Mouse (Mus musculus): ENCODE measurements around the gene 1700123O20Rik. TPM values are rescaled to one million over a fixed set of nuclear protein-coding genes. Genes with fewer than 3 reads are reported as not detected.

Gene 1700123O20Rik
- polyA plus RNA-seq, 2 experiments from 2014 or later = 91.8 to 93.8 TPM

GRCm38 (mm10) chr14:54678657-54679304 lies 7.2 kb upstream of the 1700123O20Rik start:
- no peak for ATAC-seq

- ATAC-seq = no peak
These were observed 3.6 kb upstream of the 1700123O20Rik start for GRCm38 (mm10) chr14:54682396-54682795.

GRCm38 (mm10) chr14:54685471-54685870 lies 545 bp upstream of the 1700123O20Rik start:
- ATAC-seq = no peak

GRCm38 (mm10) chr14:54686522-54687143 lies 617 bp downstream of the 1700123O20Rik start, which contains the start of gene Acin1:
Gene Acin1, minus strand, starts transcription at chr14:54686931.
- peak; percentile 94 for ATAC-seq

GRCm38 (mm10) chr14:54687251-54687650 lies 1.2 kb downstream of the 1700123O20Rik start:
- ATAC-seq = no peak

- no peak for ATAC-seq
These were observed 9.0 kb downstream of the 1700123O20Rik start for GRCm38 (mm10) chr14:54695042-54695441.

GRCm38 (mm10) chr14:54696752-54697151 lies 10.7 kb downstream of the 1700123O20Rik start:
- ATAC-seq = no peak

GRCm38 (mm10) chr14:54698733-54699132 lies 12.7 kb downstream of the 1700123O20Rik start, which contains the start of gene Gm29776:
Gene Gm29776, minus strand, starts transcription at chr14:54698833.
- ATAC-seq = no peak

GRCm38 (mm10) chr14:54699586-54699985 lies 13.6 kb downstream of the 1700123O20Rik start:
- no peak for ATAC-seq

GRCm38 (mm10) chr14:54701298-54701697 lies 15.3 kb downstream of the 1700123O20Rik start:
- ATAC-seq = peak; percentile 73

GRCm38 (mm10) chr14:54703207-54703606 lies 17.2 kb downstream of the 1700123O20Rik start:
- no peak for ATAC-seq

- ATAC-seq = no peak
These were observed 19.8 kb downstream of the 1700123O20Rik start for GRCm38 (mm10) chr14:54705844-54706243.

- ATAC-seq = no peak
These were observed 20.7 kb downstream of the 1700123O20Rik start for GRCm38 (mm10) chr14:54706589-54707320.

- ATAC-seq = no peak
These were observed 23.0 kb downstream of the 1700123O20Rik start for GRCm38 (mm10) chr14:54709054-54709453.

- ATAC-seq = no peak
These were observed 26.1 kb downstream of the 1700123O20Rik start, which contains the start of gene Cebpe for GRCm38 (mm10) chr14:54712074-54712473. Gene Cebpe, minus strand, starts transcription at chr14:54712174.

- ATAC-seq = no peak
These were observed 26.8 kb downstream of the 1700123O20Rik start for GRCm38 (mm10) chr14:54712861-54713260.

- ATAC-seq = peak; percentile 57
These were observed 28.1 kb downstream of the 1700123O20Rik start for GRCm38 (mm10) chr14:54714121-54714520.

GRCm38 (mm10) chr14:54714617-54715081 lies 28.6 kb downstream of the 1700123O20Rik start:
- ATAC-seq = peak; percentile 46

GRCm38 (mm10) chr14:54715402-54715801 lies 29.4 kb downstream of the 1700123O20Rik start:
- no peak for ATAC-seq

- ATAC-seq = no peak
These were observed 34.0 kb downstream of the 1700123O20Rik start for GRCm38 (mm10) chr14:54720041-54720440.

GRCm38 (mm10) chr14:54720654-54721350 lies 34.8 kb downstream of the 1700123O20Rik start:
- no peak for ATAC-seq

- no peak for ATAC-seq
These were observed 35.7 kb downstream of the 1700123O20Rik start for GRCm38 (mm10) chr14:54721711-54722110.
